Mouse (Mus musculus) testis, adult 2 months (tissue): Measurements from ENCODE around the gene Hoxb6. TPM values are rescaled to one million over a fixed set of nuclear protein-coding genes. Genes with fewer than 3 reads are reported as not detected.

ENCODE experiments used
- H3K27ac ChIP-seq: fragments of 200-500 bp; 2 replicates; pipeline ENCODE4 v1.5.1; 2012; ENCODE audit warnings: low read depth, low read length; ENCODE audit not compliant: control insufficient read depth, insufficient read depth
- H3K27me3 ChIP-seq: fragments of 200-500 bp; 2 replicates; pipeline ENCODE4 v1.6.1; 2012; ENCODE audit warnings: mild to moderate bottlenecking, low read length, moderate library complexity; ENCODE audit not compliant: control insufficient read depth, insufficient read depth
- H3K36me3 ChIP-seq: fragments of 200-500 bp; 2 replicates; pipeline ENCODE4 v1.6.1; 2012; ENCODE audit warnings: mild to moderate bottlenecking, low read length; ENCODE audit not compliant: control insufficient read depth, insufficient read depth
- H3K4me1 ChIP-seq: fragments of 200-500 bp; 2 replicates; pipeline ENCODE4 v1.6.1; 2012; ENCODE audit warnings: low read length; ENCODE audit not compliant: control insufficient read depth, insufficient read depth
- H3K4me3 ChIP-seq: fragments of 200-500 bp; 2 replicates; pipeline ENCODE4 v1.5.1; 2012; ENCODE audit warnings: low read depth, mild to moderate bottlenecking, low read length, moderate library complexity, mixed read lengths; ENCODE audit not compliant: control insufficient read depth
- CTCF ChIP-seq: fragments of 200-500 bp; IDR thresholded peaks from 2 replicates; pipeline ENCODE4 v1.5.1; 2012; ENCODE audit warnings: low read depth, mild to moderate bottlenecking, inconsistent platforms, low read length, moderate library complexity; ENCODE audit not compliant: control insufficient read depth, insufficient read depth, insufficient replicate concordance
- POLR2A ChIP-seq: fragments of 200-500 bp; IDR thresholded peaks from 2 replicates; pipeline ENCODE4 v1.6.1; 2012; ENCODE audit warnings: low read depth, mild to moderate bottlenecking, inconsistent platforms, low read length, moderate library complexity; ENCODE audit not compliant: control insufficient read depth
- polyA plus RNA-seq: library from polyadenylated mRNA; depleted of rRNA; stranded (reverse); fragments of >200 nt; gene quantifications from 2 replicates; pipeline ENCODE4 v1.2.3, GENCODE M21; 2012

Gene Hoxb6
- polyA plus RNA-seq, 1 experiment, result 0.15 TPM

DNA sequence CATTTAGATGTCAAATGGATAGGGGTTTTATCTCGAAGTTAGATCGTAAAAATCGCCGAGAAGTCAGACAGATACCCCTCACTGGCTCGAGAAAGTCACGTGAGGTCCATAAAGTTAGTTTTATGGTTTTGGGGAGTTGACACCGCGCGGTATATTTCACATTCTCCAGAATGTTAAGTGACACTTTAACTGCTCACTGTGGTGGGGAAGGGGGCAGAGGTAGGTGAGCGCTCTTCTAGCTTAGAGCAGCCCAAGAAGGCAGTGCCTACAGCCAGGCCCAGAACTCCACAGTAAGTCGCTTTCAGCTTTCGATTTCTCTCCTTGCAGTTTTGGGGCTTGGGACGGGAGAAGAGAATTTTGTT, 14.6 kb downstream of the Hoxb6 start:
- Histone ChIP-seq H3K27ac (no peak overlapping the region), H3K4me3 (no peak overlapping the region), H3K4me1 (peaks cover 28% of the 10 kb centered on the region), H3K36me3 (no peaks in the 10 kb centered on the region), H3K27me3 (peaks cover 16% of the 10 kb centered on the region)
- TF ChIP-seq POLR2A (no peak), CTCF (no peak)

GRCm38 (mm10) chr11:96308763-96309162, 16.5 kb downstream of the Hoxb6 start:
- no peak overlapping the region for H3K4me3 ChIP-seq
- no peaks in the 10 kb centered on the region for H3K36me3 ChIP-seq
- peak overlapping the region; percentile 34; the same call in 1 of the 2 replicates for H3K27ac ChIP-seq
- no peak for TF ChIP-seq CTCF
- TF ChIP-seq POLR2A, result no peak
- peaks cover 23% of the 10 kb centered on the region for H3K4me1 ChIP-seq
- peaks cover 12% of the 10 kb centered on the region for H3K27me3 ChIP-seq

DNA sequence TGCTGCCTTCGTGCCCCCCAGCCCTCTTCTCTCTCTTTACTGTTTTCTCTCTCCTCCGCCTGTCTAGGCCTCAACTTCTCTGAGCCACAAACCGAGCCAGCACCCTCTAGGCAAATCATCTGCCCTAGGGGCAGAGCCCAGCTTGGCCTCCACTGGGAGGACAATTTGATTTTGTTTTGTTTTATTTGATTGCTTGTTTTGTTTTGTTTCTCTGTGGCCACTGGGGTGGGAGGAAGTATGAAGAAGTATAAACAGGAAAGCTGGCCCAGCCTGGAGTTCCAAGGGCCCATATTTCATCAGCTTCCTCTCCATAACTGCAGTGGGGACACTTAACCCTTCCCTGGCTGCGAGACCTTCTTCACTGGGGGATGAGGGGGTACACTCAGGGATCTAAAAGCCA, 17.0 kb downstream of the Hoxb6 start:
- no peak for TF ChIP-seq CTCF
- TF ChIP-seq POLR2A, result no peak
- peaks cover 13% of the 10 kb centered on the region for H3K27me3 ChIP-seq
- H3K36me3 ChIP-seq, result no peaks in the 10 kb centered on the region
- H3K4me1 ChIP-seq, result peaks cover 20% of the 10 kb centered on the region
- no peak overlapping the region for H3K4me3 ChIP-seq
- H3K27ac ChIP-seq, result peak overlapping the region; percentile 65

DNA sequence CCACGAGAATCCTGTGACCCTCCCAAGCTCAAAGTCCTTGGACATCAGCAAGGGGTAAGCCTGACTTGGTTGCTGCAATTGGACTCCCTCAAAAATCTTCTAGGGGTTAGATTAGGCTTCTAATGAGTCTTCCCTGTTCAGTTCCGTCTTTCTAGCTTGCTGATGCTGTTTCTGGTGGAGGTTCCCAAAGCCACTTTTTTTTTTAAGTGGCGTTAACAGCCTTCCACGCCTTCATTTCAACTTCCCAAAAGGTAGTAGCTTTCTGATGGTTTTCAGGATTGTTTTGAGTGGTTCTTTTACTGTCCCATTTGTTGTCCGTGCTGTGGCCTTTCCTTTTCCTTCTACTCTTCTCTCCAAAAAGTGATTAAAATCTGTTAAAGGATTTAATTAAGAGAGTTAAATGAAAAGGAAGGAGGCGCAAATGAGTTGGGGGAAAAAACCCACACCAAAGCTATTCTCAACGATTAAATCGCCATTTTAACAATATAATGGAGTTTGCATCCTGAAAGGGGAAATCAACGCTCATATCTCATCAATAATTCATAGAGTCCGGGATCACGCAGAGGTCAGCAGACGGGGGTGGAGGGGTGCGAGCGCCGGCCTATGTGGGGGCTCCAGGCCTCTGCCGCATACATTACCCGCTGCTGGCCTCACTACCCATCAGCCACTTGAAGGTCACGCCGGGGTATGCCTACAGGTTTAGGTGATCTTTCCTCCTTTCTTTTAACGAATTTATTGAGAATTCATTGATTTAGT, 18.1 kb downstream of the Hoxb6 start:
- Histone ChIP-seq H3K4me3 (no peak overlapping the region), H3K36me3 (no peaks in the 10 kb centered on the region), H3K27me3 (peaks cover 10% of the 10 kb centered on the region), H3K4me1 (peaks cover 12% of the 10 kb centered on the region), H3K27ac (no peak overlapping the region)
- TF ChIP-seq CTCF (no peak), POLR2A (no peak)

DNA sequence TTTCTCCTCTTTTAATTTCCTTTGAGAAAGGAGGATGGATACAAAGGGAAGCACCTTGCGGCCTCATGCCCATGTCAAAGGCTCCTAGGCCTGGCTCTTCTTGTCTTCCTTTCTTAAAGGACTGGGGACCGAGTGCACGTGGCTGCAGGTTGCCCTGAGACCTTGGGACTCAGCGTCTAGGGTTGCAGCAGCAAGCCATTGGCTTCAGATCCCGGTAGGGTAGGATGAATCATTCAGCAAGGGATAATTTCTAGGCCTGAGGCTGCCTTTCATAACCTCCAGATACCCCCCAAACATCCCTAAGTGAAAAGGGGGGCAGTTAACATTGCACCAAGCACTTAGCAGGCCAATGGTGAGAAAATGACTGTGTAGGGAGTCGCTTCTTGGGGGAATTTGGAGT, 18.8 kb downstream of the Hoxb6 start:
- TF ChIP-seq POLR2A (no peak), CTCF (no peak)
- Histone ChIP-seq H3K4me3 (no peak overlapping the region), H3K36me3 (no peaks in the 10 kb centered on the region), H3K4me1 (peaks cover 12% of the 10 kb centered on the region), H3K27me3 (peaks cover 10% of the 10 kb centered on the region), H3K27ac (no peak overlapping the region)

GRCm38 (mm10) chr11:96311520-96312417, 19.5 kb downstream of the Hoxb6 start:
- Histone ChIP-seq H3K27ac (no peak overlapping the region), H3K27me3 (peaks cover 10% of the 10 kb centered on the region), H3K4me1 (peaks cover 12% of the 10 kb centered on the region), H3K4me3 (no peak overlapping the region), H3K36me3 (no peaks in the 10 kb centered on the region)
- TF ChIP-seq POLR2A (no peak), CTCF (peak; percentile 35; the same call in 1 of the 2 replicates)

DNA sequence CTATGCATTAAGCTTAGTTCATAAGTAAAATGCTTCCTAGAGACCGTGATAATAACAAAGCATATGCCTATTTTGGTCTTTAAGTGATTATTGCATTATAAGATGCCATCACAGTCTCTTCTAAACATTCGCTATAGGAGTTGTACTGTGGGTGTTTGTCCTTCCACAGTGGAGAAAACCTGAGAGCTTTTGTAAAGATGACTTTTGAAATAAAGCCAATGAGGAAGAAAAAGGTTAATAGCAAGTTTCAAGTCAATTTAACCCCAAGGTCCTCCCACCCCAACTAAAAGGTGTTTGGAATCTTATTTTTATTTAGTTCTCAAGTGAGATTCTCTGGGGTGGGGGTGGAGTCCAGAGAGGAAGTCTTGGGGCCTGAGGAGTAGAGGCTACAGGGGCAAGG, 20.9 kb downstream of the Hoxb6 start:
- no peaks in the 10 kb centered on the region for H3K36me3 ChIP-seq
- H3K4me3 ChIP-seq, result no peak overlapping the region
- H3K27me3 ChIP-seq, result peaks cover 12% of the 10 kb centered on the region
- H3K4me1 ChIP-seq, result peaks cover 12% of the 10 kb centered on the region
- no peak overlapping the region for H3K27ac ChIP-seq
- TF ChIP-seq CTCF (no peak), POLR2A (no peak)
